Mouse (Mus musculus) urinary bladder, postnatal 25 days (tissue): ENCODE measurements around the gene Top3a.

ENCODE experiments used
- DNase-seq: peaks from one replicate; pipeline ENCODE4 v3.0.0; 2022; ENCODE audit warnings: low spot score

Top3a gene

GRCm38 (mm10) chr11:60712040-60712439 is 65.1 kb downstream of the Top3a start:
- no peak for DNase-seq

GRCm38 (mm10) chr11:60711218-60711617 is 65.9 kb downstream of the Top3a start:
- DNase-seq: no peak

GRCm38 (mm10) chr11:60709481-60710465 is 67.4 kb downstream of the Top3a start:
- no peak for DNase-seq

GRCm38 (mm10) chr11:60708631-60709030 is 68.5 kb downstream of the Top3a start:
- DNase-seq: no peak

- DNase-seq: peak; percentile 79
Measured at GRCm38 (mm10) chr11:60707672-60708071, 69.5 kb downstream of the Top3a start.

GRCm38 (mm10) chr11:60706696-60707480 is 70.3 kb downstream of the Top3a start:
- peak; percentile 2 for DNase-seq

GRCm38 (mm10) chr11:60706076-60706475 is 71.1 kb downstream of the Top3a start:
- peak; percentile 2 for DNase-seq

- DNase-seq: no peak
Measured at GRCm38 (mm10) chr11:60705255-60705654, 71.9 kb downstream of the Top3a start.

- DNase-seq: peak; percentile 2
Measured at GRCm38 (mm10) chr11:60704023-60704880, 72.9 kb downstream of the Top3a start.

GRCm38 (mm10) chr11:60703131-60703530 is 74.0 kb downstream of the Top3a start:
- DNase-seq: peak; percentile 51

GRCm38 (mm10) chr11:60701611-60702010 is 75.6 kb downstream of the Top3a start:
- peak; percentile 5 for DNase-seq

GRCm38 (mm10) chr11:60700320-60701185 is 76.6 kb downstream of the Top3a start:
- DNase-seq: no peak

- DNase-seq: peak; percentile 75
Measured at GRCm38 (mm10) chr11:60699524-60700075, 77.6 kb downstream of the Top3a start, which contains the start of gene Llgl1. TSS of gene Llgl1 (plus strand) at chr11:60699723.

GRCm38 (mm10) chr11:60698806-60699523 is 78.2 kb downstream of the Top3a start:
- DNase-seq: peak; percentile 40

- no peak for DNase-seq
Measured at GRCm38 (mm10) chr11:60697561-60697960, 79.6 kb downstream of the Top3a start.

- DNase-seq: no peak
Measured at GRCm38 (mm10) chr11:60696165-60696564, 81.0 kb downstream of the Top3a start.
